Mouse (Mus musculus) erythroid progenitor cell, adult 5-6 weeks (primary cell): ENCODE results near the gene Best1. TPM values are rescaled to one million over a fixed set of nuclear protein-coding genes. Genes with fewer than 3 reads are reported as not detected.
A peak's percentile ranks its signal among the peaks of the same experiment; 100 is the strongest.

Experiments
- ATAC-seq: replicated peaks from 2 replicates; pipeline ENCODE4 v1.8.0; 2016; ENCODE audit warnings: moderate number of reproducible peaks, mild to moderate bottlenecking, moderate TSS enrichment, inconsistent platforms; ENCODE audit not compliant: poor library complexity, low FRiP score, severe bottlenecking
- total RNA-seq, 2 experiments: library from RNA; stranded (forward) in 1 of 2; stranded (reverse) in 1 of 2; fragments of 150-400 nt in 1 of 2; fragments of 186-747, 209-891 nt in 1 of 2; gene quantifications; 2 replicates each; pipeline versions ENCODE4 v1.2.3 to v1.2.4; 2015 to 2017; ENCODE audit warnings: low replicate concordance in 2 of 2

Best1 gene
- total RNA-seq, 2 experiments from 2014 or later = not detected

DNA sequence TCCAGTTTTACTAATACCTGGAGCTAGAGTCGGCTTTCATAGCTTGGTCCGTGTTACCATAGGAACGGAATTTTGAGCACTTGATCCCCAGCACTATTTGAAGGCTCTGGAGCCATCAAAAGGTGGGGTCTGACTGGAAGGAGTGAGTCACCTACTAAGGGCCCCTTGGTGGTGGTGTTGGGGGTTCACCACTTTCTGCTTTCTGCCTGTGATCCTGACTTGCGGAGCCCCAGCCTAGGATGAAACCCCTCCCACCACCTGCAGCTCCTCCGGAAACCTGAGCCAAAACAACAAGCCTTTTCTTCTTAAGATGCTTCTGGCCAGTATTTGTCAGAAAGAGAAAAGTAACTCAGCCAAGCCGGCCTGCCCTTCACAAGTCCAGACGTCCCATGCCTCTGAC is 61.6 kb downstream of the Best1 start:
- ATAC-seq = no peak

DNA sequence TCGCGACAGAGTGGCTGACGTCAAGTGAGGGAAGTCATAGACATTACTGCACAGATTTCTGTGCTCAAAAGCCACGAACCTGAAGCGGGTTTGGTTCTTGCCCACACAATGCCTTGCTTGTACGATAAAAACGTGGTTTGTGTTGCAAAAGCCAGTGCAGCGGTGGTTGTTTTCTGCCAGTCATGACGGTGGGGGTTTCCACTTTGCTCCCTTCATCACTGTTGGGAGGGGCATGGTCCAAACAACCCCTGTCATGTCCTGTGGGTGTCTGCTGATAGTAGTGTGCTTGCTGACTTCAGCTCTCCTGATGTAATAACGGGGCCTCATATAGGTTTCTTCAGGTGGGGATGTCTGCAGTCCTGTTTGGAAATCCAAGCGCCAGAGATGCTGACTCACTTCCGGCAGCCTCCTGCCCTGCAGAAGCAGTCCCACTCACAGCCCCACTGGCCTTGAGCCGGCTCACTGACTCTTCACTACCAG is 62.6 kb downstream of the Best1 start:
- peak; percentile 79 for ATAC-seq

DNA sequence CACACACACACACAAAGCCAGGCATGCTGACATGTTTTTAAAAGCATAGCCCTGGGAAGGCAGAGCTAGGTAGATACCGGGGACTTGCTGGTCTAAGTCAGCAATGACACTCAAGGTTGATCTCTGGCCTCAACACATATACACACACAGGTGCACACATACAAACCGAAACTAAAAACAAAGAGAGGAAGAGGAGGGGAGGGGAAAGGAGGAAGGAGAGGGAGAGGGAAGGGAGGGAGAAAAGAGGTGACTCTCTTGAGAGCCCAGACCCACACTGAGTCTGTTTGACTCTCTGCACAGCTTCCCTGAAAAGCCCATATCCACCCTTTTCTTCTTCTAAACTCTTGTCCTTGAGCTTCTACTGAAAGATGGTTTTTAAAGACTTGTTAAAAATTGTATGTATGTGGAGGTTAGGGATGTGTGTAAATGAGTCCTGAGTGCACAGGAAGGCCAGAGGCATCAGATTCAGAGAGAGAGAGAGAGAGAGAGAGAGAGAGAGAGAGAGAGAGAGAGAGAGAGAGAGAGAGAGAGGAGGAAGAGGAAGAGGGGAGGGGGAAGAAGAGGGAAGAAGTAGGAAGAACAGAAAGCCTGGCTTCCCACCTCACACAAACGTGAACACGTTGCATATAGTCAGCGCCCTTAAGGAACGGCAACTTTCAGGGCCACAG is 63.1 kb downstream of the Best1 start:
- ATAC-seq = no peak

DNA sequence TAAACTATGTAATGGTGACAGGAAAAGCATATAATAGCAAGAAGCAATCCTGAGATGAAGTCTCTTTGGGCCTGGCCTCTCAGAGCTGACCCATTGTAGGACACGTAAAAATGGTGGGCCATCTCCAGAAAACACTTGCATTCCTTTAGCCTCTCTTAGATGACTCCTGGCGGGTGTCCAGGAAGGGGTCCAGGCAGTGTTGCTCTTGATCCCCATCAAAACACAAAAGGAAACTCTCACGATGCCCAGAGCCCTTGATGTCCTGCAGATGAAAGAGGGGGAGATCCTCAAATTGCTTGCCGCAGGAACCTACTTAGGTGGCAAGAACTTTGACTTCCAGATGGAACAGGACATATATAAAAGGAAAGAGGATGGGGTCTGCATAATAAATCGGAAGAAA is 64.0 kb downstream of the Best1 start:
- no peak for ATAC-seq

DNA sequence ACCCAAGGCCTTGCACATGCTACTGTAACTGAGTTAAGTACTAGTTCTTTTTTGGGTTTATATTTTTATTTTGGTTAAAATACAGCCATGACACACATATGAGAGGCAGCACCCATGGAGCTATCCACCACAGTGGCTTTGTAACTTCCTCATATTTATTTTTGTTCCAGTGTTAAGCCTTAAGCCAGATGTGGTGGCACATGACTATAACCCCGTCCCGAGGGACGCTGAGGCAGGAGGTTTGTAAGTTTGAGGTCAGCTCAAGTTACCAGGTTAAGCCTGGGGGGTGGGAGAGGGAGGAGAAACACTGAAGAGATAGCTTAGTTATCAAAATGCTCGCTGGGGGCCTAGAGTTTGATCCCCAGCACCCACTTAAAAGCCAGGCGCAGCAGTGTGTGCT is 64.9 kb downstream of the Best1 start:
- ATAC-seq = no peak

Other genes starting within 250 kb of the Best1 start
- not detected in 2 replicates for gene Scgb2a2, start 154.1 kb downstream of the Best1 start, total RNA-seq (2015; ENCODE audit: low replicate concordance)
- gene Scgb2a2, start 154.1 kb downstream of the Best1 start, total RNA-seq (2017; ENCODE audit: low replicate concordance) = not detected in 2 replicates
- gene Incenp, start 102.1 kb downstream of the Best1 start, total RNA-seq (2015; ENCODE audit: low replicate concordance) = 859 and 885 TPM in 2 replicates
- 748 and 1,226 TPM in 2 replicates for gene Incenp, start 102.1 kb downstream of the Best1 start, total RNA-seq (2017; ENCODE audit: low replicate concordance)
- gene Fth1, start 21.0 kb downstream of the Best1 start, total RNA-seq (2015; ENCODE audit: low replicate concordance) = 2,541 and 2,855 TPM in 2 replicates
- gene Fth1, start 21.0 kb downstream of the Best1 start, total RNA-seq (2017; ENCODE audit: low replicate concordance) = 1,910 and 2,502 TPM in 2 replicates
- 252 and 262 TPM in 2 replicates for gene Rab3il1, start within 50 bp of the Best1 start, total RNA-seq (2015; ENCODE audit: low replicate concordance)
- gene Rab3il1, start within 50 bp of the Best1 start, total RNA-seq (2017; ENCODE audit: low replicate concordance) = 345 and 413 TPM in 2 replicates
- 15.5 and 16.3 TPM in 2 replicates for gene Fads3, start 39.9 kb upstream of the Best1 start, total RNA-seq (2015; ENCODE audit: low replicate concordance)
- 9.4 and 12.6 TPM in 2 replicates for gene Fads3, start 39.9 kb upstream of the Best1 start, total RNA-seq (2017; ENCODE audit: low replicate concordance)
- gene Fads2, start 100.1 kb upstream of the Best1 start, total RNA-seq (2015; ENCODE audit: low replicate concordance) = 3.6 and 5.4 TPM in 2 replicates
- gene Fads2, start 100.1 kb upstream of the Best1 start, total RNA-seq (2017; ENCODE audit: low replicate concordance) = 2.2 and 5.1 TPM in 2 replicates
- 68.1 and 70.8 TPM in 2 replicates for gene Fads1, start 181.3 kb upstream of the Best1 start, total RNA-seq (2015; ENCODE audit: low replicate concordance)
- gene Fads1, start 181.3 kb upstream of the Best1 start, total RNA-seq (2017; ENCODE audit: low replicate concordance) = 47.4 and 51.1 TPM in 2 replicates
- gene Tmem258, start 202.4 kb upstream of the Best1 start, total RNA-seq (2015; ENCODE audit: low replicate concordance) = 117 and 140 TPM in 2 replicates
- 52.0 and 82.2 TPM in 2 replicates for gene Tmem258, start 202.4 kb upstream of the Best1 start, total RNA-seq (2017; ENCODE audit: low replicate concordance)
- gene Fen1, start 202.5 kb upstream of the Best1 start, total RNA-seq (2015; ENCODE audit: low replicate concordance) = 84.0 and 108 TPM in 2 replicates
- gene Fen1, start 202.5 kb upstream of the Best1 start, total RNA-seq (2017; ENCODE audit: low replicate concordance) = 100 and 189 TPM in 2 replicates
- not detected in 2 replicates for gene Myrf, start 239.1 kb upstream of the Best1 start, total RNA-seq (2015; ENCODE audit: low replicate concordance)
- not detected in 2 replicates for gene Myrf, start 239.1 kb upstream of the Best1 start, total RNA-seq (2017; ENCODE audit: low replicate concordance)